Mouse (Mus musculus): Measurements from ENCODE around the gene Ppp1r7.

DNA sequence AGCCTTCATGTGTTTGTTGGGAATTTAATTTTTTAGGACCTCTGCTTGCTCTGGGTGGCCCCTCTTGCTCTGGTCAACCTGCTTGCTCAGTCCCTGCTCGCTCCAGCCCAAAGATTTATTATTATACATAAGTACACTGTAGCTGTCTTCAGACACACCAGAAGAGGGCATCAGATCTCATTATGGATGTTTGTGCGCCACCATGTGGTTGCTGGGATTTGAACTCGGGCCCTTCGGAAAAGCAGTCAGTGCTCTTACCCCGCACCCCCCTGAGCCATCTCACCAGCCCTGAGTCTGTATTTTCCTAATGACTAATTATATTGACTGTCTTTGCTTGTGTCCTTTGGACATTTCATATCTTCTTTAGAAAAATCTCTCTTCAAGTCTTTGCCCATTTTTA, 36.5 kb downstream of the Ppp1r7 start:
- TF ChIP-seq POLR2A (IDR thresholded peaks at IDR 0.05; ENCODE audit: insufficient read depth, low read depth, low read length) (no peak), CTCF (IDR thresholded peaks at IDR 0.05; ENCODE audit: insufficient read depth, low read depth, low read length) (no peak)
